Mouse (Mus musculus) lung, adult 2 months (tissue): ENCODE measurements at regions not wholly inside any gene's neighbourhood (a gene's known extent, or its start where the extent isn't known, plus 50 kb on each side); places are given as distances from the start of the nearest gene placed in this dataset.

Source experiments
- CTCF ChIP-seq: fragments of 200-500 bp; IDR thresholded peaks from 2 replicates; pipeline ENCODE4 v1.5.1; 2011; ENCODE audit warnings: mild to moderate bottlenecking, low read length, control low read depth; ENCODE audit not compliant: insufficient read depth
- POLR2A ChIP-seq: fragments of 200-500 bp; IDR thresholded peaks from 2 replicates; pipeline ENCODE4 v1.6.1; 2011; ENCODE audit warnings: low read depth, mild to moderate bottlenecking, control low read depth, low read length, borderline replicate concordance; ENCODE audit errors: extremely low read depth

GRCm38 (mm10) chr12:31137431-31137830, 63.8 kb downstream of the Fam110c start:
- TF ChIP-seq POLR2A (no peak), CTCF (no peak)
